Mouse (Mus musculus) lung, adult 2 months (tissue): ENCODE measurements at regions not wholly inside any gene's neighbourhood (a gene's known extent, or its start where the extent isn't known, plus 50 kb on each side); places are given as distances from the start of the nearest gene placed in this dataset.

Source experiments
- DNase-seq: peaks from one replicate; pipeline ENCODE4 v3.0.0; 2022
- H3K4me1 ChIP-seq: fragments of 200-500 bp; 2 replicates; pipeline ENCODE4 v1.6.1; 2011; ENCODE audit warnings: low read length; ENCODE audit not compliant: control insufficient read depth, insufficient read depth
- H3K4me3 ChIP-seq: fragments of 200-500 bp; replicated peaks from 2 replicates; pipeline ENCODE3; 2011; ENCODE audit warnings: low read depth, mild to moderate bottlenecking, control low read depth, low read length; ENCODE audit errors: extremely low read depth
- CTCF ChIP-seq: fragments of 200-500 bp; IDR thresholded peaks from 2 replicates; pipeline ENCODE4 v1.5.1; 2011; ENCODE audit warnings: mild to moderate bottlenecking, low read length, control low read depth; ENCODE audit not compliant: insufficient read depth
- POLR2A ChIP-seq: fragments of 200-500 bp; IDR thresholded peaks from 2 replicates; pipeline ENCODE4 v1.6.1; 2011; ENCODE audit warnings: low read depth, mild to moderate bottlenecking, control low read depth, low read length, borderline replicate concordance; ENCODE audit errors: extremely low read depth
- WGBS: fragments of 180-500 bp; shearing (Covaris S2); methylation state at CpG from one replicate; pipeline ENCODE4 v1.1.7; 2018; 5-methylcytosine and 5-hydroxymethylcytosine counted together

- no peak overlapping the region for H3K4me3 ChIP-seq
- H3K4me1 ChIP-seq, result no peaks in the 10 kb centered on the region
- no peak for TF ChIP-seq POLR2A
- TF ChIP-seq CTCF, result no peak
- WGBS, result 42% methylated on average over 4 of the region's 4 CpGs
- DNase-seq, result no peak
These were observed 82.0 kb upstream of the Dapk1 start for GRCm38 (mm10) chr13:60519708-60520107.

- no peak overlapping the region for H3K4me3 ChIP-seq
- DNase-seq, result no peak
- no peak for TF ChIP-seq POLR2A
- 65% methylated on average over 8 of the region's 8 CpGs for WGBS
- H3K4me1 ChIP-seq, result no peaks in the 10 kb centered on the region
These were observed 78.9 kb upstream of the Dapk1 start for GRCm38 (mm10) chr13:60522719-60523450.

- TF ChIP-seq CTCF (no peak), POLR2A (no peak)
These were observed 73.9 kb upstream of the Dapk1 start for GRCm38 (mm10) chr13:60527806-60528205.

GRCm38 (mm10) chr13:60528819-60529218, 72.9 kb upstream of the Dapk1 start:
- DNase-seq, result no peak
- Histone ChIP-seq H3K4me3 (no peak overlapping the region), H3K4me1 (no peaks in the 10 kb centered on the region)
- WGBS, result 29% methylated on average over 1 of the region's 1 CpGs
- TF ChIP-seq CTCF, result no peak
- no peak for TF ChIP-seq POLR2A

More at GRCm38 (mm10) chr13:60527806-60528205, 73.9 kb upstream of the Dapk1 start:
- 76% methylated on average over 2 of the region's 2 CpGs for WGBS
- H3K4me3 ChIP-seq, result no peak overlapping the region
- H3K4me1 ChIP-seq, result no peaks in the 10 kb centered on the region
- no peak for DNase-seq

- Histone ChIP-seq H3K4me3 (no peak overlapping the region), H3K4me1 (no peaks in the 10 kb centered on the region)
- DNase-seq, result no peak
- 46% methylated on average over 6 of the region's 6 CpGs for WGBS
- TF ChIP-seq POLR2A, result no peak
- no peak for TF ChIP-seq CTCF
These were observed 72.2 kb upstream of the Dapk1 start for GRCm38 (mm10) chr13:60529381-60530069.

- no peak overlapping the region for H3K4me3 ChIP-seq
These were observed 67.8 kb upstream of the Dapk1 start for GRCm38 (mm10) chr13:60533871-60534427.

GRCm38 (mm10) chr13:60534501-60534900, 67.2 kb upstream of the Dapk1 start:
- Histone ChIP-seq H3K4me1 (no peaks in the 10 kb centered on the region), H3K4me3 (no peak overlapping the region)
- DNase-seq, result no peak
- TF ChIP-seq POLR2A, result no peak
- no peak for TF ChIP-seq CTCF
- 41% methylated on average over 3 of the region's 3 CpGs for WGBS

More at GRCm38 (mm10) chr13:60533871-60534427, 67.8 kb upstream of the Dapk1 start:
- 67% methylated on average over 8 of the region's 8 CpGs for WGBS
- no peak for DNase-seq
- TF ChIP-seq CTCF (no peak), POLR2A (no peak)
- no peaks in the 10 kb centered on the region for H3K4me1 ChIP-seq

GRCm38 (mm10) chr13:60535045-60535444, 66.7 kb upstream of the Dapk1 start:
- TF ChIP-seq POLR2A (no peak), CTCF (no peak)
- no peak overlapping the region for H3K4me3 ChIP-seq
- WGBS, result 62% methylated on average over 7 of the region's 7 CpGs
- no peaks in the 10 kb centered on the region for H3K4me1 ChIP-seq
- DNase-seq, result no peak

GRCm38 (mm10) chr13:60536725-60537124, 65.0 kb upstream of the Dapk1 start:
- TF ChIP-seq CTCF (no peak), POLR2A (no peak)
- Histone ChIP-seq H3K4me3 (no peak overlapping the region), H3K4me1 (no peaks in the 10 kb centered on the region)
- DNase-seq, result no peak
- WGBS, result 84% methylated on average over 5 of the region's 5 CpGs

GRCm38 (mm10) chr13:60538110-60538509, 63.6 kb upstream of the Dapk1 start:
- Histone ChIP-seq H3K4me3 (no peak overlapping the region), H3K4me1 (no peaks in the 10 kb centered on the region)
- TF ChIP-seq POLR2A (no peak), CTCF (no peak)
- WGBS, result 69% methylated on average over 8 of the region's 8 CpGs
- no peak for DNase-seq
